Comparison of ENCODE assay signal across 9 mouse cellular contexts in the genomic region with DNA sequence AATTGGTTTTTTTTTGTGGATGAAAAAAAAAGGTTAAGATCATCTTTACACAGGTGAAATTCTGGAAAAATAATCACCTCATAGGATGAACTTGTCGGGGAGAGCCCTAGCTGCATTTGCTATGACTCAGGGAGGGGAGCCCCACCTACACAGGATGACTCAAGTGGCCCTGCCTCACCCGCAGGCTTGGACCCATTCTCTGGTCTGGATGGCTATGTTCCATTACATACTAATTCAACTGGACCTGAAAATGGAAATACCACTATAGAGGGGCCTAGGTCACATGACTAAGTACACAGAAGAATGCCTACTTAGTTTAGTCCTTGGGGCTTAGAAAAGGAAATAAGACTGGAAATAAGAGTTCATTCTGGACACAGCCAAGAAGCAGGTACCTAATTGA. TPM values are rescaled to one million over a fixed set of nuclear protein-coding genes. Genes with fewer than 3 reads are reported as not detected.
A peak's percentile ranks its signal among the peaks of the same experiment; 100 is the strongest.
DNase-seq lines count a peak whose midpoint lies in the region; ATAC-seq and TF ChIP-seq lines count a peak whose summit lies in the region.
"Had no signal": no experiment of that assay in that cellular context is flagged by ENCODE, and none has a peak within 500 bp of the region (broad histone marks: within the 10 kb centered on the region; RNA-seq: fewer than 3 reads in every experiment).

No protein-coding gene starts in this region.

- no peak overlapping the region for H3K27ac ChIP-seq in hindbrain, embryonic 10.5 days
- no peak overlapping the region for H3K27ac ChIP-seq in hindbrain, postnatal 0 days
- H3K27ac ChIP-seq in embryonic facial prominence, embryonic 10.5 days (replicated peaks), result no peak overlapping the region
- peak overlapping the region; percentile 77 for H3K27ac ChIP-seq in liver, embryonic 11.5 days (ENCODE audit: low read depth, low read length)

- no peak for TF ChIP-seq CTCF in hindbrain, postnatal 0 days (IDR thresholded peaks at IDR 0.05; ENCODE audit: low read depth)

- 88% methylated on average over 2 of the region's 2 CpGs for WGBS in hindbrain, embryonic 10.5 days
- 86% methylated on average over 2 of the region's 2 CpGs for WGBS in hindbrain, postnatal 0 days
- 83% methylated on average over 2 of the region's 2 CpGs for WGBS in embryonic facial prominence, embryonic 10.5 days
- 70% methylated on average over 2 of the region's 2 CpGs for WGBS in liver, embryonic 11.5 days

- ATAC-seq in hindbrain, postnatal 0 days, result no peak
- ATAC-seq in liver, embryonic 11.5 days (replicated peaks; ENCODE audit: low FRiP score), result no peak

- DNase-seq in hindbrain, embryonic 10.5 days (ENCODE audit: low spot score), result no peak
- DNase-seq in hindbrain, postnatal 0 days (ENCODE audit: low spot score), result no peak
- peak; percentile 63 for DNase-seq in CD4-positive helper T cell, adult 2 months (ENCODE audit: low read depth, low spot score)
- DNase-seq in embryonic facial prominence, embryonic 10.5 days (ENCODE audit: low spot score), result no peak
- DNase-seq in liver, embryonic 11.5 days (ENCODE audit: low spot score), result no peak
- DNase-seq in frontal cortex, postnatal 14 days (ENCODE audit: low spot score in 2 of 2), result no peak
- DNase-seq in adipocyte (ENCODE audit: low spot score), result no peak
- DNase-seq in kidney, adult 8-10 months, result no peak

- no peak overlapping the region for H3K9ac ChIP-seq in hindbrain, postnatal 0 days (replicated peaks; ENCODE audit: low read length)
- no peak overlapping the region; the same call in 1 of the 2 replicates for H3K9ac ChIP-seq in liver, embryonic 11.5 days (ENCODE audit: low read depth, low read length)

- no peak overlapping the region for H3K4me2 ChIP-seq in hindbrain, postnatal 0 days (ENCODE audit: low read depth, low read length)
- peak overlapping the region; percentile 92 for H3K4me2 ChIP-seq in liver, embryonic 11.5 days

- no peaks in the 10 kb centered on the region for H3K9me3 ChIP-seq in hindbrain, embryonic 10.5 days
- no peaks in the 10 kb centered on the region for H3K9me3 ChIP-seq in hindbrain, postnatal 0 days (ENCODE audit: low read length)
- no peaks in the 10 kb centered on the region for H3K9me3 ChIP-seq in embryonic facial prominence, embryonic 10.5 days
- no peaks in the 10 kb centered on the region for H3K9me3 ChIP-seq in liver, embryonic 11.5 days (ENCODE audit: control insufficient read depth, low read length)

- peak overlapping the region; percentile 23; the same call in 1 of the 2 replicates for H3K4me3 ChIP-seq in hindbrain, embryonic 10.5 days
- no peak overlapping the region for H3K4me3 ChIP-seq in hindbrain, postnatal 0 days (ENCODE audit: low read length)
- H3K4me3 ChIP-seq in embryonic facial prominence, embryonic 10.5 days, result peak overlapping the region; percentile 100
- peak overlapping the region; percentile 100 for H3K4me3 ChIP-seq in liver, embryonic 11.5 days (ENCODE audit: low read depth, low read length)

- H3K4me1 ChIP-seq in hindbrain, embryonic 10.5 days (replicated peaks), result peaks cover 68% of the 10 kb centered on the region
- peaks cover 15% of the 10 kb centered on the region for H3K4me1 ChIP-seq in hindbrain, postnatal 0 days (ENCODE audit: insufficient read depth, low read length)
- H3K4me1 ChIP-seq in embryonic facial prominence, embryonic 10.5 days, result peaks cover 71% of the 10 kb centered on the region
- peaks cover 54% of the 10 kb centered on the region for H3K4me1 ChIP-seq in liver, embryonic 11.5 days (replicated peaks; ENCODE audit: control insufficient read depth, insufficient read depth, low read length)

- peaks cover 48% of the 10 kb centered on the region for H3K36me3 ChIP-seq in hindbrain, embryonic 10.5 days
- H3K36me3 ChIP-seq in hindbrain, postnatal 0 days (ENCODE audit: insufficient read depth, low read length), result peaks cover 28% of the 10 kb centered on the region
- H3K36me3 ChIP-seq in embryonic facial prominence, embryonic 10.5 days (replicated peaks), result peaks cover 51% of the 10 kb centered on the region
- peaks cover 34% of the 10 kb centered on the region for H3K36me3 ChIP-seq in liver, embryonic 11.5 days (ENCODE audit: control insufficient read depth, insufficient read depth, low read length)

- H3K27me3 ChIP-seq in hindbrain, embryonic 10.5 days (ENCODE audit: insufficient read depth, poor library complexity, severe bottlenecking), result no peaks in the 10 kb centered on the region
- H3K27me3 ChIP-seq in hindbrain, postnatal 0 days (ENCODE audit: insufficient read depth, low read length), result no peaks in the 10 kb centered on the region
- no peaks in the 10 kb centered on the region for H3K27me3 ChIP-seq in embryonic facial prominence, embryonic 10.5 days (replicated peaks; ENCODE audit: low read depth, poor library complexity, severe bottlenecking)
- H3K27me3 ChIP-seq in liver, embryonic 11.5 days (replicated peaks; ENCODE audit: control insufficient read depth, insufficient read depth, low read length), result no peaks in the 10 kb centered on the region

RNA-seq across cellular contexts. Expression of gene Pfn1, which starts 3.1 kb away (rescaled TPM):
- 1,872 and 1,874 TPM in 2 replicates for polyA plus RNA-seq in hindbrain, embryonic 10.5 days (2016; fragmentation: Nextera tagmentation; extraction: Ambion mirVana)
- 460 and 560 TPM in 2 replicates for total RNA-seq in hindbrain, postnatal 0 days (2014; rRNA removed)
- 606 and 634 TPM in 2 replicates for polyA plus RNA-seq in hindbrain, postnatal 0 days (2015; fragmentation: Nextera tagmentation; extraction: Ambion mirVana)
- 2,153 and 2,165 TPM in 2 replicates for polyA plus RNA-seq in embryonic facial prominence, embryonic 10.5 days (2016; fragmentation: Nextera tagmentation; extraction: Ambion mirVana)
- 2,285 and 2,367 TPM in 2 replicates for polyA plus RNA-seq in liver, embryonic 11.5 days (2014; fragmentation: Nextera tagmentation; extraction: Ambion mirVana)

RNA-seq across cellular contexts. Expression of gene Slc25a11, which starts 4.1 kb away (rescaled TPM):
- 144 and 155 TPM in 2 replicates for polyA plus RNA-seq in hindbrain, embryonic 10.5 days (2016; fragmentation: Nextera tagmentation; extraction: Ambion mirVana)
- 154 and 160 TPM in 2 replicates for total RNA-seq in hindbrain, postnatal 0 days (2014; rRNA removed)
- 168 and 171 TPM in 2 replicates for polyA plus RNA-seq in hindbrain, postnatal 0 days (2015; fragmentation: Nextera tagmentation; extraction: Ambion mirVana)
- 135 and 137 TPM in 2 replicates for polyA plus RNA-seq in embryonic facial prominence, embryonic 10.5 days (2016; fragmentation: Nextera tagmentation; extraction: Ambion mirVana)
- 115 and 126 TPM in 2 replicates for polyA plus RNA-seq in liver, embryonic 11.5 days (2014; fragmentation: Nextera tagmentation; extraction: Ambion mirVana)

RNA-seq across cellular contexts. Expression of gene Rnf167, which starts 4.4 kb away (rescaled TPM):
- polyA plus RNA-seq in hindbrain, embryonic 10.5 days (2016; fragmentation: Nextera tagmentation; extraction: Ambion mirVana), result 90.6 and 97.1 TPM in 2 replicates
- 70.2 and 87.3 TPM in 2 replicates for total RNA-seq in hindbrain, postnatal 0 days (2014; rRNA removed)
- polyA plus RNA-seq in hindbrain, postnatal 0 days (2015; fragmentation: Nextera tagmentation; extraction: Ambion mirVana), result 100 and 105 TPM in 2 replicates
- polyA plus RNA-seq in embryonic facial prominence, embryonic 10.5 days (2016; fragmentation: Nextera tagmentation; extraction: Ambion mirVana), result 89.7 and 91.9 TPM in 2 replicates
- 113 and 114 TPM in 2 replicates for polyA plus RNA-seq in liver, embryonic 11.5 days (2014; fragmentation: Nextera tagmentation; extraction: Ambion mirVana)

RNA-seq across cellular contexts. Expression of gene Eno3, which starts 5.6 kb away (rescaled TPM):
- 39.3 and 53.3 TPM in 2 replicates for polyA plus RNA-seq in hindbrain, embryonic 10.5 days (2016; fragmentation: Nextera tagmentation; extraction: Ambion mirVana)
- total RNA-seq in hindbrain, postnatal 0 days (2014; rRNA removed), result 12.4 and 17.7 TPM in 2 replicates
- 5.9 and 8.3 TPM in 2 replicates for polyA plus RNA-seq in hindbrain, postnatal 0 days (2015; fragmentation: Nextera tagmentation; extraction: Ambion mirVana)
- polyA plus RNA-seq in embryonic facial prominence, embryonic 10.5 days (2016; fragmentation: Nextera tagmentation; extraction: Ambion mirVana), result 72.9 and 88.4 TPM in 2 replicates
- 19.8 and 20.1 TPM in 2 replicates for polyA plus RNA-seq in liver, embryonic 11.5 days (2014; fragmentation: Nextera tagmentation; extraction: Ambion mirVana)

RNA-seq across cellular contexts. Expression of gene Gp1ba, which starts 12.5 kb away (rescaled TPM):
- 0.34 and 0.80 TPM in 2 replicates for polyA plus RNA-seq in hindbrain, embryonic 10.5 days (2016; fragmentation: Nextera tagmentation; extraction: Ambion mirVana)
- total RNA-seq in hindbrain, postnatal 0 days (2014; rRNA removed), result not detected in 2 replicates
- polyA plus RNA-seq in hindbrain, postnatal 0 days (2015; fragmentation: Nextera tagmentation; extraction: Ambion mirVana), result 0.24 and 0.42 TPM in 2 replicates
- 0.26 and 0.76 TPM in 2 replicates for polyA plus RNA-seq in embryonic facial prominence, embryonic 10.5 days (2016; fragmentation: Nextera tagmentation; extraction: Ambion mirVana)
- 15.3 and 16.4 TPM in 2 replicates for polyA plus RNA-seq in liver, embryonic 11.5 days (2014; fragmentation: Nextera tagmentation; extraction: Ambion mirVana)
- total RNA-seq: left cerebral cortex, adult 18-20 months had no signal
